Mouse (Mus musculus): ENCODE results near the gene Ero1lb.
A peak's percentile ranks its signal among the peaks of the same experiment; 100 is the strongest.
"Not testable (repeated sequence)": the region's sequence is repeated elsewhere in the genome, so short reads cannot be mapped to it uniquely, and the experiment has no call there.

The Ero1lb gene

DNA sequence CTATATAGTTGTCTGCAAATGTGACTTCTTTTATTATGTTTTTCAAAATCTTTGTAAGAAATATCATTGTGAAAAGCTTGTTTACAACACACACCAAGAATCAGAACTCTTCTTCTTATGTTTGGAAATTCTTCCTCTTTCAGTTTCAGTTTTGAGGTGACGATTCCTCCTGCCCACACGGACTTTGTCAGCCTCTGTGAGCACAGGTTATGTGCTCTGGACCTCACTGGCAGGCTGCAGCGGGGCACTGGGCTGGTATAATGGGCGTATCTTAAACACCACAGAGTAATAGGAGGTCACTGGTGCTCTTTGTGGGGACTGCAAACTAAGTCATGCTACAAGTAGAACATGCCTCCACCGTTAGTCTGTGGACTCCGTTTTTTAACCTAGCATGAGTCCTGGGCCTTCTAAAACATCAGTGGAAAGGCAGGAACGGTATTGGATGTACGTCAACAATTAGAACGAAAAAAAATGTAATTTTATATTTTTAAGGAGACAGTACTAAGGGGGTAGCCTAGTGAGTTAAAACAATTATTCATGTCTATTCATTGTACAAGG is 9.4 kb downstream of the Ero1lb start:
- no peak for DNase-seq (ENCODE audit: low spot score)

DNA sequence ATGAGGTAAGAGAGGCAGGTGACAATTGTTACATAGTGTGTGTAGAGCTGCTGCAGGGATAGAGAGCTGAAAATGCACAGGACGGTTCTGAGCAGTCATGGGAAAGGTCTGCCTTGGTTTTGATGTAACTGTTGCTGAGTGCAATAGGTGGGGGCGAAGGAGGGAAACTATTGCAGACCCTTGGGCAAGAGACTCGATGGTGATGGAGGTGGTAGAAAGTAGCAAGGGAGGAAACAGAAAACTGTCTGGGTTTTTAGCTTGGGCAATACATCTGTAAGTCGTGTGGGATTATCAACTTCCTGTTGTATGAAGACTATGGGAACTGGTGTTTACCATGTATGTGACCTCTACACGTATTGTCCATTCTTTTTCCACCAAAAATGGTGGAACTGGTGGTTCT is 12.5 kb downstream of the Ero1lb start:
- DNase-seq (ENCODE audit: low spot score): no peak

DNA sequence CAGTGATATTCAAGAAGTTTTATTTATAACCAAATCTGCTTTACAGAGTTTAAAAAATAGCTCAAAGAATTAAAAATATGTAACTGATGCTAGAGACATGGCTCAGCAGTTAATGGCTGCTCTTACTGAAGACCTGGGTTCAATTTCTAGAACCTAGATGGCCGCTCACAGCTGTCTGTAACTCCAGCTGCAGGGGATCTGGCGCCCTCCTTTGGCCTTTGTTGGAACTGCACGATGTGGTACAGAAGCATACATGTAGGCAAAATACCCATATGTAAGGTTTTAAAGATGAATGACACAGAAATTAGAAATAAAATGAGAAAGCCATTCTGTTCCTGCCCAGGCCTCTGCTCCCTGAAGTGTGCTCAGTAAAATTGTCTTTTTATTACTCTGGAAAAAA is 23.3 kb downstream of the Ero1lb start:
- peak; percentile 55 for DNase-seq (ENCODE audit: low spot score)

DNA sequence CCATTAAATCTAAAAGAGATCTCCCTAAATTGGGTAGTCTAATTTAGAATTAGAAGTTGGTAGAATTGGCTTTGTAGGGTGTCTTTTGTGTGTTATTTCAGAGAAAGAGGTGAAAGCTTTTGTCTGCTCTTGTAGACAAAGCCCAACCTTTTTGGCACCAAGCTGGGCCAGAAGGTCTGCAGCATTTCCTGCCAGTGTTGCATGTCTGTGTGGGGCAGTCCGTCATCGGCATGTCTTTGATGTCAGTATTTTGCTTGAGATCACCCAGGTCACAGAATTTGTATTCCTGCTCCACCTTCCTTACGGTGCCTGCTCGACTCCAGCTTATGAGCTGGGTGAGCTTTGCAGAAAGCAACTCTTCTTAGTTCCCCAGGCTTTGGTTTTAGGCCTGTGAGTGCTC is 31.4 kb downstream of the Ero1lb start:
- not testable (repeated sequence) for DNase-seq (ENCODE audit: low spot score)

DNA sequence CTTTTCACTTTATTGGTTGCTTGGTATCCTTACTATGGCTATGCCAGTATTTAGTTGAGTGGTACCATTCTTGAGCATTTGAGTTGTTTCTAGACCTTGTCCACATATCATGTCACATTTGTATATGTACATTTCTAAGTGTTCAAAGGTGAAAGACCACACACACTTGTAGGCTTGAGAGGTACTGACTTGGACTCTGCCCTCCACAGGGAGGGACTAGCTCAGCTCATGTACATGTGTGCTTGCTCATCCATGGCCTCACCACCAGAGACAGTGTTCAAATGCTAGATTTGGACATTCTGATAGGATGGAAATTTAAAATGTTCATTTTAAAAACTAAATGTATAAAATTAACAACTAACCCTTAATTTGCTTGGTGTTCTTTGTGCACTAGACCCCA is 44.5 kb downstream of the Ero1lb start:
- DNase-seq (ENCODE audit: low spot score): not testable (repeated sequence)

DNA sequence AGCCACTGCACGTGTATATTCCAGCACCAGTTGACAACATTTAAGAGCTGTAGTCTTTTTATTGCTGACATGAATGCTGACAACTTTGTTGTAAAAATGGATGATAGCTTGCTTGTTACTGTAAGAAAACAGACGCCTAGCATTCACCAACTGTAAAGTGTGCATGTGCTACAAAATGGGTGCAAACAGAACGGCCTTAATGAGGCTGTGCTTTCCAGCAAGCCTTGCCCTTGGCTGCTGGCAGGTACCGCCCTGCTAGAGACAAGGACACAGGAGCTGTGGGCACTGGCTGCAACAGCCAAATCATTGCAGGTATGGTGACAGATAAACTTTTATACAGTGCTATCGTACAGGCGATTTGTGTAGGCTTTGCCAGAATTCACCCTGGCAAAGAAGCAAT is 48.4 kb downstream of the Ero1lb start:
- DNase-seq (ENCODE audit: low spot score): not testable (repeated sequence)

DNA sequence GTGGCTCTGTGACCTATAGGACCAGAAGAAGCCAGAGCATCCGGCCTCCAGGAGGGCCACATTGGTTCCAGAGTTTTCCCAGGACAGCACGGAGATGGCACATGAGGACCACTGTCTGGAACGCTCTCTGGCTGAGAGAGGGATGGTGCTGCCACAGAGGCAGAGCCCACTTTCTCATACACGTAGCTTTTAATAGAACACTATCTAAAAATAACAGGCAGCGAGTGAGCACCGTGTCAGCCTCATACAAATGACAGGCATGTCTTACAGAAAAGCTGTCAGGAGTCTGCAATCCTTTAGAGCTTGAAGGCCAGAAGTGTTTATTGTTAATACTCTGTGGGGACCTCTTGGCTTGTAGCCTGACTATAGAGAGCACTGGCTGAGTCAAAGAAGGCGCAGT is 48.9 kb downstream of the Ero1lb start:
- not testable (repeated sequence) for DNase-seq (ENCODE audit: low spot score)

DNA sequence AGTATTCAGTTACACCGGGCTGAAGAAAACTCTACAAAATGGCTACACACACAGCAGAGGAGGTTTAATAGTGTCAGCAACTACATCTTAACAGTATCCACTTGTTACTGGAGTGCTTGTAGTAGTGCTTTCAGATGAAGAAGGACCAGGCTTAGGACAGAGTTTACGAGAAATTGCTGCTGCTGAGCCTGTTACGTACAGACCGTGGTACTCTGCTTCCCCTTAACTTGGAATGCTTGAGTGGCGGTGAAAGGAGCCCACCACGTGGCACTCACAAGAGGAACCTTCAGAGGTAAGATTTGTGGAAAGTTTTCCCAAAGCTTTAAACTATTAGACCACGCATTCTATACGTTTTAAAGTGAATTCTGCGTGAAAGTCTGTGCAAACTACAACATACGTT is 49.3 kb downstream of the Ero1lb start:
- not testable (repeated sequence) for DNase-seq (ENCODE audit: low spot score)

DNA sequence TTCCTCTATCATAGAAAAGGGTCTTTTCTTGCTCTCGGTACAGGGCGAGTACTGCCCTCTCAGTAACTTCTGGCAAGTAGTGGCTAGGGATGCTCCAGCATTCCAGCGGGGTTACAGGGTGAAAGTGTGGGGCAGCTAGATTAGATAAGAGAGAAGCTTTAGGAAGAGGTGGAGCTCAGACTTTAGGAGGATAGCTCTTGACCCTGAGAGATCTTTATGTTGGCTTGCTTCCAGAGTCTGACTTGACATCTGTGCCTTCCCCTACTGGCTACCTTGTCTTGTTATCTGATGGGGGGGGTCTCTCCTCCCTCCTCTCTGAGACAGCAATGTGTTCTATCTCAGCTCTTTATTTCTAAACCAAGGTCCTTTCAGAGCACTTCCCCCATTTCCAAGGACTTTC is 50.8 kb downstream of the Ero1lb start:
- DNase-seq (ENCODE audit: low spot score): not testable (repeated sequence)

DNA sequence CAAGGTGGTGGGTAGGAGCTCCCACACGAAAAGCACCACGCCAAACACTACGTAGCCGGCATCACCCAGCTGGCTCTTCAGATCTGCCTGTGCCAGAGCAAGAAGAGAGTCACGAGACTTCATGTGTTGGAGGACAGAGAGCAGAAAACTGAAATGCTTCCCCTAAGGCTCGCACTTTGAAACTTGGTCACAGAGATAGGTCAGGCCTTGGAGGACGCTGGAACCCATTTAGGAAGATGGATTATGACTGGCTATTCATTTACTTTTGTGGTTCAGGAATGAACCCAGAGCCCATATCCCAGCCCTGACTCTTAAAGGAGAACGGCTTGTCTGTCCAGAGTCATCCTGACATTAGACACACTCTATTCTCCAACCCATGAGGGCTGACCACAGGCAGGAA is 54.1 kb downstream of the Ero1lb start:
- not testable (repeated sequence) for DNase-seq (ENCODE audit: low spot score)

DNA sequence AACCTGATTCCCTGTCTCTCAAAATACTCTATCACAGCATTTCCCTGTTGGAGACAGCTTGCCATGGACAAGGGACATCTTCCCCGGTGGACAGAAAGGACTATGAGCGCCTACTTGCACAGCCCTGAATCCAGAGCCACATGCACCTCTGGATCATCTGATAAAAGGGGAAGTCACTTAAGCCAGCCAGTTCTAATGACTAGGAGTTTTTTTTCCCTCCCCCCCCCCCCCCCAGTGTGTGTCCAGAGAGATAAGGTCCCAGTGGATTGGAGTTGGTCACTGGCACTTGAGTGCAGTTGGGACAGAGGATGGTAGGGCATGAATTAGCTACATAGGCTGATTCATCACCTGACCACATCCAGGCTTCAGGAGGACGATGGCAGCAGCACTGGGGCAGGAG is 60.4 kb downstream of the Ero1lb start:
- DNase-seq (ENCODE audit: low spot score): not testable (repeated sequence)

DNA sequence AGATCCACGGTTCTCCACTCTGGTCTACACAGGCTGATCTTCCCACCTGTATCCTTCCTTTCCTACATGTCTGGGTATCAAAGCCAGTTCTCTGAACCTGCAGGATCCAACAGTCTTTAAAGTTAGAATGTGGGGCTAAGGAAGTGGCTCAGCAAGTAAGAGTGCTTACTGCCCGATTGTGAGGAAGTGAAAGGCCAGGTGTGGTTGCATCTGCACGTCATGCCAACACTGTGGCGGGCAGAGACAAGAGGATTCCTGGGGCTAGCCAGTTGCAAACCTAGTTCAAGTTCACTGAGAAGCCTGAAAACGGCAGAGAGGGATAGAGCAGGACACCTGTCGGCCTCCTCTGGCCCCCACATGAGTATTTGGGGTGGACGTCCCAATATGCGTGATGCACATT is 62.1 kb downstream of the Ero1lb start:
- DNase-seq (ENCODE audit: low spot score): not testable (repeated sequence)

DNA sequence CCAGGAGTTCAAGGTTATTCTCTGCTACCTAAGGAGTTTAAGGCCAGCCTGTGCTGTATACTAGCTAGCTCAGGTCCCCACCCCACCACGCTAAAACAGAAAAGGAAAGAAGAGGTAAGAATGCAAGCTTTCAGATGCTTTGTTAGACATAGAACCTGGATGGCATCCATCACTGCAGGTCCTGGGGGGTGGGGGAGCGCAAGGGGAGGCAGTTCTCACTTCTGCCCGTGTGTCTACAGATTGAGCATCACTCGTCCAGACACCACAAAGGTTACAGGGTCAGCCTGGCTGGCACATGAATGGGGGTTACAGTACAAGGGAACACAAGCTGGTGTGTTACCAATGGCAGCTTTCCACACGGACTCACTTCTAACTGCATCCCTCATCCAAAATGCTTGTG is 62.5 kb downstream of the Ero1lb start:
- not testable (repeated sequence) for DNase-seq (ENCODE audit: low spot score)

DNA sequence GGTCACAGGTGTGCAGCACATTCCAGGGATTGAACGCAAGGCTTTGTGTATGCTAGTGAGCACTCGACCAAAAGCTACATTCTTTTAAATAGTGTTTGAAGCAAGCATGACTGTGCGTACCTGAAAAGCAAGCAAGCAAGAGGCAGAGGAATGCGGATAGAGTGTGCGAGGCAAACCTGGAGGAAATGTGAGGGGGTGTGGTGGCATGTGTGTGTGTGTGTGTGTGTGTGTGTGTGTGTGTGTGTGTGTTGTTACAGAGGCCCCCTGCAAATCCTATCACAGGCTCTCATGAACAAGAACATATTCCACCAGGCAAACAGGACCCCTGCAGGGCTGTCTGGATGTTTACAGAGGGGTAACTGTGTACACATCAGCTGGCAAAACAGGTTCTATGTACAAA is 64.6 kb downstream of the Ero1lb start:
- DNase-seq (ENCODE audit: low spot score): not testable (repeated sequence)

DNA sequence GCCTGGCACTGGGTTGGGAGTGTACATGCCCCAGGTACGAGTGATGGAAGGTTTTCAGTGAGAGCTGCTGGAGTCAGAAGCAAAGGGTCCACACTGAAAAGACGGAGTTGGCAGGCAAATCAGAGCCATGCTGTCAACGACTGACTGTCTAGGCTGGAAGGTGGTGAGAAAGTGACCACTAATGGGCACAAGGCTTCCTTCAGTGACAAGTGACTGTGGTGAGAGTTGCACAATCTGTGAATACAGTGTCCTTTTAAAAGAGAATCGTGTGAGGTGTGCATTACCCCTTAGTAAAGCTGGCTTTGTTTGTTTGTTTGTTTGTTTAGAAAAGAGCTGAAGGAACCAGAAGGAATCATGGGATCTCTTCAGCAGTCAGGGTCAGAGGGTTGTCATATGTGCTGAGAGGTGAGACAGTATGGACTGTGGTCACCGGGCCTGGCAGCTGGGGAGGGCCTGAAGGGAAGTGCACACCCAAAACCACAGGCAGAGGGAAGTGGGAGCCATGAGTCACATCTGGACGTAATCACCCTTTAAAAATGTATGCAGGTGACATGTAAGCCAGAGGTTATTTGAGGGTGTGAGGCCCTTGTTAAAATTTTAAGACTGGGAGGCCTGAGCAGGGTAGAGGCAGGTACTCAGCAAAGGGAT is 69.4 kb downstream of the Ero1lb start:
- not testable (repeated sequence) for DNase-seq (ENCODE audit: low spot score)

DNA sequence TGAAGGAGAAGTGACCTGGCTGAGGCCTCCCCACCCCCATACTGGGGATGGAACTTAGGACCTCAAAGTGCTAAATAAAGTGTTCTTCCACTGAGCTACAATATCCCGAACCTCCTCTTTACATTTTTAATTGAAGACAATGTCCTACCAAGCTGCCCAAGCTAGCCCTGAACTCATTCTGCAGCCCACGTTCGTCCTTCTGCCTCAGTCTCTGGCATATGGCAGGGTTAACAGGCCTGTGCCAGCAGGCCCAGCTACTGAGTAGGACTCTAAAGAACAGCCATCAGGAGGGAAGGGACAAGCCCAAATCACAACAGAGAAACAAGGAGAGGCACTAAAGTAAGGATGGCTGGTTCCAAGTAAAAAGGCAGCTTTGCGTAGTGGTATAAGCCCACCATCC is 77.1 kb downstream of the Ero1lb start:
- not testable (repeated sequence) for DNase-seq (ENCODE audit: low spot score)

DNA sequence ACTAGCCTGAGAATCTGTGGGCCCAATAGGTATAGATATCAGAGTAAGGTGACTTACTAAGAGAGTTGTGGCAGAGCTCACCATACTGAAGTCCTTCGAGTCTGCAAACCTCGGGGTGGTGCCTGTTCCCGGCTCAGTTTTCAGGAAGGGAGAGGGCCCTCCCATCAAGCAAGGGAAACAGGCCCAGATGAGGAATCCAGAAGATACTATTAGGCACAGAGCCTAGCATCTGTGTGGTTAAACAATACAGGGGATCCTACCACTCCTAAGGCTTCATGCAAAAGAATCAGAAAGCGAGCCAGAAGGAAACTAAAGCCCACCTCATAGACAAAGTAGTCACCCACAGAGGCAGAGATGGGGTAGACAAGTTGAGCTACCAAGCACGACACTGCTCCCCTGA is 81.0 kb downstream of the Ero1lb start:
- not testable (repeated sequence) for DNase-seq (ENCODE audit: low spot score)

DNA sequence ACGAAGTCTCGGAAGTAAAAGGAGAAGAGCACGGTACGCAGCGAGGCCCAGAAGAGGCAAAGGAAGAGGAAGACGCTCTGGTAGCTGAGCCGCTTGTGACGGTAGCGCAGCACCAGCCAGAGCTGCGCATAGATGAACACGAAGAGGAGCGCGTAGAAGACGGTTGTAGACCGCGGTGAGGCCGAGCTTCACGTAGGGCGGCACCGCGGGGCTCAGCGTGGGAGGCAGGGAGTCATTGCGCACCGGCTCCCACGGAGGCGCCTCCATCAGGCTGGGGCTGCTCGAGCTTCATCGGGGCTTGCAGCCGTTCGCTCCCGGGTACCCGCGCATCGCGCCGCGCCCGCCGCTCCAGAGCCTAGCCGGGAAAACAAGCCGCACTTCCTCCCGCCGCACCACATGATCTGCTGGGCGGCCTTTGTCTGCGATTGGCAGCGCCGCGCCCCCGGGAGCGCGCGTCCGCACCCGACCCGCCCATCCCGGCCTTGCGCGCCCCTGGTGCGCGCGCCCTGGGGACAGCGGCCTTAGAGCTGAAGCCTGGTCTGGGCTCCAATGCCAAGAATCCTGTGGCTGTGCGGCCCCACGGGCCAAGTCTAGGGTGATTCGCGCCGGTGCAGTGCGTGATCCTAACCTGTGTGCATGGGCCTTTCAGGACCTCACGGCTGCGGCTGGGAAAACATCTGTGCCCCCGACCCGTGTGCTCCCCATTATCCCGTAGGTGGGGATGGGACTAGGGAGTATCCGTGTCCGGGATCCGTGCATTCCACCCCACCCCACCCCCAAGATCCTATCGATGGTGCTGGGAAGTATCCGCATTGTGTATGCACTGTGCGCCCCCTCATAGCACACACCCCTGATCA is 84.6 kb downstream of the Ero1lb start:
- peak; percentile 73 for DNase-seq (ENCODE audit: low spot score)

DNA sequence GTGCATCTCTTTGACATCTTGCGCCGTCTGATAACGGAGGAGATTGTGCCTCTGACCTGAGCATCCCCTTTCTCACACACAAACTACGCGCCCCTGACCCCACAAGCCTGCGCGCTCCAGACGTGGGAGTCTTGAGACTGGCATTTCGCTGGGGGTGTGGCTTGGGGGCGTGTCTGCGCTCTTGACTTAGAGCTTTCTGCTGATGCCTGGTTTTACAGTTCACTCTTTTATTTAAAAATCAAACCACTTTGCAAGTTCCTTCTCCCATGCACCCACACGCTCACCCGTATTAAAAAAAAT is 85.2 kb downstream of the Ero1lb start:
- DNase-seq (ENCODE audit: low spot score): peak; percentile 55

All from layer of hippocampus, adult 11-12 months (tissue).